Mouse (Mus musculus) ES-E14 (cell line): ENCODE data around the gene Cenpu.

Source experiments
- HCFC1 ChIP-seq: IDR thresholded peaks from 2 replicates; pipeline ENCODE4 v1.6.1; 2012; ENCODE audit warnings: low read length, inconsistent platforms, borderline replicate concordance; ENCODE audit not compliant: insufficient read depth
- MAFK ChIP-seq: IDR thresholded peaks from 2 replicates; pipeline ENCODE4 v1.6.1; 2014; ENCODE audit warnings: mild to moderate bottlenecking, low read depth, low read length, inconsistent platforms; ENCODE audit not compliant: insufficient read depth
- ZC3H11A ChIP-seq: IDR thresholded peaks from 2 replicates; pipeline ENCODE4 v1.6.1; 2012; ENCODE audit warnings: low read depth, mild to moderate bottlenecking, inconsistent platforms, low read length, borderline replicate concordance
- ZNF384 ChIP-seq: IDR thresholded peaks from 2 replicates; pipeline ENCODE4 v1.6.1; 2012; ENCODE audit warnings: low read depth, low read length, inconsistent platforms

DNA sequence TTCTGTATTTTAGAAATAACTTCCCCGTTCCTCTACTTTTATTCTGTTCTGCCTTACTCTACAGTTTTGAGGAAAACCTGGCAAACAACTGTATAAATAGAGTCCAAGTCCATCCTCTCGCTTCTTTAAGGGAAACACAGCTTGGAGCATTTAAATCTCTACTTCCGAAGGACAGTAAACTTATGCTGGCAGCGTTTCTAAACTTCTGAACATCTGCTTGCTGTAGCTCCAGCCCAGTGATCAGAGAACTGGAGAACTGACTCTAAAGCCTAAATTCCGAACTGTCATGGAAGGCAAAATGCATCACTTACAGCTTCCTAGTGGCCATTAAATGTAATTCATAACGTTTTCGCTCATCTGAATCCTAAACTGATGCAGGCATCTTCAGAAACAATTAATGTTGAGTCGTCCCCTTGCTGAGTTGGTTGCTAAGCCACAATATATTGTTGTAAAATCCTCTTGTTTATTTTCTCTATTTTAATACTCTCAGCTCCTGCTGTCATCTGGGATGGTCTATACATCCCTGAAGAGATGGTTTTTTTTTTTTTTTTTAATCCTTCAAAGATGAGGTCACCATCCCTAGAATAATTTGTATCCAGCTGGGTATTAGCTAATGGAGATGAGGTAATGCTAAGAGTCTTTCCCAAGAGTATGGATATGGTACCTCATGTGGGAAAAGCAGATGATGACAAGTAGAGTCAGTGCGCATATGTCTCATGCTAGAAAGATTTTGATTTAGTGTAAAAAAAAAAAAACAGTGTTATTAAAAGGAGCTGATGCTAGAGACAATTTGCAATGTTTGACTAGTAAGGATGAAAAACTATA lies 70.8 kb downstream of the Cenpu start:
- TF ChIP-seq HCFC1 (no peak), ZC3H11A (no peak), ZNF384 (no peak), MAFK (no peak)
